In genomic region chr19:46282081-46282849, GRCm38 (mm10) we compare ENCODE assay signal across 17 mouse cellular contexts. TPM values are rescaled to one million over a fixed set of nuclear protein-coding genes. Genes with fewer than 3 reads are reported as not detected.
DNase-seq lines count a peak whose midpoint lies in the region; ATAC-seq and TF ChIP-seq lines count a peak whose summit lies in the region.
"Had no signal": no experiment of that assay in that cellular context is flagged by ENCODE, and none has a peak within 500 bp of the region (broad histone marks: within the 10 kb centered on the region; RNA-seq: fewer than 3 reads in every experiment).

No protein-coding gene starts in this region.

- H3K36me3 ChIP-seq in intestine, postnatal 0 days (ENCODE audit: control insufficient read depth, insufficient read depth): peaks cover 90% of the 10 kb centered on the region
- H3K36me3 ChIP-seq in intestine, embryonic 16.5 days (ENCODE audit: control insufficient read depth, insufficient read depth, low read length): peaks cover 13% of the 10 kb centered on the region
- H3K36me3 ChIP-seq in midbrain, postnatal 0 days (ENCODE audit: insufficient read depth, low read length): peaks cover 74% of the 10 kb centered on the region
- peaks cover 60% of the 10 kb centered on the region for H3K36me3 ChIP-seq in midbrain, embryonic 16.5 days (ENCODE audit: control insufficient read depth, insufficient read depth, low read length)

- no peaks in the 10 kb centered on the region for H3K27me3 ChIP-seq in intestine, postnatal 0 days (replicated peaks; ENCODE audit: control insufficient read depth, insufficient read depth, low read length)
- no peaks in the 10 kb centered on the region for H3K27me3 ChIP-seq in intestine, embryonic 16.5 days (replicated peaks; ENCODE audit: control insufficient read depth, insufficient read depth, low read length)
- H3K27me3 ChIP-seq in midbrain, postnatal 0 days (ENCODE audit: insufficient read depth, low read length): no peaks in the 10 kb centered on the region
- no peaks in the 10 kb centered on the region for H3K27me3 ChIP-seq in midbrain, embryonic 16.5 days (ENCODE audit: control insufficient read depth, insufficient read depth, low read depth, low read length)
- H3K27me3 ChIP-seq: embryonic facial prominence, embryonic 13.5 days; hindbrain, embryonic 12.5 days; megakaryocyte, embryonic 14.5 days; neural tube, embryonic 13.5 days had no signal

- H3K4me2 ChIP-seq in intestine, postnatal 0 days (replicated peaks; ENCODE audit: low read depth): no peak overlapping the region
- no peak overlapping the region for H3K4me2 ChIP-seq in intestine, embryonic 16.5 days (ENCODE audit: low read depth, low read length)
- H3K4me2 ChIP-seq in midbrain, postnatal 0 days (ENCODE audit: low read depth, low read length, poor library complexity, severe bottlenecking): no peak overlapping the region
- no peak overlapping the region for H3K4me2 ChIP-seq in midbrain, embryonic 16.5 days (ENCODE audit: low read length)
- H3K4me2 ChIP-seq: embryonic facial prominence, embryonic 13.5 days; hindbrain, embryonic 12.5 days; neural tube, embryonic 13.5 days had no signal

- H3K27ac ChIP-seq in intestine, postnatal 0 days (ENCODE audit: low read depth, low read length): no peak overlapping the region
- no peak overlapping the region for H3K27ac ChIP-seq in intestine, embryonic 16.5 days (ENCODE audit: low read length)
- H3K27ac ChIP-seq in midbrain, postnatal 0 days (ENCODE audit: low read depth, low read length): no peak overlapping the region
- H3K27ac ChIP-seq in midbrain, embryonic 16.5 days (ENCODE audit: low read length): no peak overlapping the region
- no peak overlapping the region for H3K27ac ChIP-seq in embryonic fibroblast, embryonic 13.5 days (ENCODE audit: insufficient read depth, low read length)
- H3K27ac ChIP-seq: embryonic facial prominence, embryonic 13.5 days; hindbrain, embryonic 12.5 days; neural tube, embryonic 13.5 days had no signal

- 94% methylated on average over 11 of the region's 11 CpGs for WGBS in intestine, postnatal 0 days
- WGBS in intestine, embryonic 16.5 days: 91% methylated on average over 11 of the region's 11 CpGs
- 95% methylated on average over 11 of the region's 11 CpGs for WGBS in midbrain, postnatal 0 days
- WGBS in midbrain, embryonic 16.5 days: 97% methylated on average over 11 of the region's 11 CpGs

- no peak for ATAC-seq in intestine, postnatal 0 days
- no peak for ATAC-seq in intestine, embryonic 16.5 days
- no peak for ATAC-seq in midbrain, postnatal 0 days (ENCODE audit: low FRiP score)
- ATAC-seq in midbrain, embryonic 16.5 days: no peak

- TF ChIP-seq CTCF in intestine, postnatal 0 days (IDR thresholded peaks at IDR 0.05; ENCODE audit: low read depth): peak; percentile 40
- peak; percentile 38 for TF ChIP-seq CTCF in midbrain, postnatal 0 days (IDR thresholded peaks at IDR 0.05)
- TF ChIP-seq CTCF in embryonic fibroblast, embryonic 13.5 days (IDR thresholded peaks at IDR 0.05; ENCODE audit: borderline replicate concordance, insufficient read depth, low read length): 0 out of 2 replicates have a peak, but pooled peaks have one; percentile 2

- H3K9ac ChIP-seq in intestine, postnatal 0 days (ENCODE audit: low read depth, low read length): no peak overlapping the region
- no peak overlapping the region for H3K9ac ChIP-seq in intestine, embryonic 16.5 days (ENCODE audit: low read depth, low read length)
- no peak overlapping the region for H3K9ac ChIP-seq in midbrain, postnatal 0 days (replicated peaks; ENCODE audit: low read length, poor library complexity, severe bottlenecking)
- H3K9ac ChIP-seq in midbrain, embryonic 16.5 days (ENCODE audit: low read depth, low read length): no peak overlapping the region
- H3K9ac ChIP-seq: embryonic facial prominence, embryonic 13.5 days; hindbrain, embryonic 12.5 days; neural tube, embryonic 13.5 days had no signal

- DNase-seq in midbrain, postnatal 0 days (ENCODE audit: low spot score): no peak
- no peak for DNase-seq in adrenal gland, adult 8-10 months
- no peak for DNase-seq in cerebellum, postnatal 36 days
- DNase-seq in spleen, postnatal 10 days (ENCODE audit: low spot score in 2 of 2): no peak
- DNase-seq: cerebellum, adult 11-12 months; kidney, adult 11 months; lung, adult 2 months; retina, postnatal 1 day had no signal

- no peak for TF ChIP-seq POLR2A in embryonic fibroblast, embryonic 13.5 days (IDR thresholded peaks at IDR 0.05; ENCODE audit: low read depth, low read length)

- H3K9me3 ChIP-seq in intestine, postnatal 0 days (ENCODE audit: control insufficient read depth): no peaks in the 10 kb centered on the region
- no peaks in the 10 kb centered on the region for H3K9me3 ChIP-seq in intestine, embryonic 16.5 days (ENCODE audit: control insufficient read depth, low read length)
- H3K9me3 ChIP-seq in midbrain, postnatal 0 days (ENCODE audit: low read length): no peaks in the 10 kb centered on the region
- H3K9me3 ChIP-seq in midbrain, embryonic 16.5 days (replicated peaks; ENCODE audit: control insufficient read depth, low read length, poor library complexity, severe bottlenecking): no peaks in the 10 kb centered on the region
- H3K9me3 ChIP-seq: embryonic facial prominence, embryonic 13.5 days; hindbrain, embryonic 12.5 days; neural tube, embryonic 13.5 days had no signal

- no peak overlapping the region for H3K4me3 ChIP-seq in intestine, postnatal 0 days (ENCODE audit: low read depth, low read length)
- no peak overlapping the region for H3K4me3 ChIP-seq in intestine, embryonic 16.5 days (ENCODE audit: low read length)
- no peak overlapping the region for H3K4me3 ChIP-seq in midbrain, postnatal 0 days (ENCODE audit: low read depth, low read length)
- no peak overlapping the region for H3K4me3 ChIP-seq in midbrain, embryonic 16.5 days (ENCODE audit: low read depth, low read length)
- H3K4me3 ChIP-seq in embryonic fibroblast, embryonic 13.5 days (ENCODE audit: insufficient read depth, low read length): no peak overlapping the region
- H3K4me3 ChIP-seq: embryonic facial prominence, embryonic 13.5 days; hindbrain, embryonic 12.5 days; megakaryocyte, embryonic 14.5 days; neural tube, embryonic 13.5 days had no signal

- no peaks in the 10 kb centered on the region for H3K4me1 ChIP-seq in intestine, postnatal 0 days (replicated peaks; ENCODE audit: control insufficient read depth, insufficient read depth, low read length)
- no peaks in the 10 kb centered on the region for H3K4me1 ChIP-seq in intestine, embryonic 16.5 days (ENCODE audit: control insufficient read depth, insufficient read depth, low read length)
- no peaks in the 10 kb centered on the region for H3K4me1 ChIP-seq in midbrain, postnatal 0 days (ENCODE audit: insufficient read depth, low read length)
- no peaks in the 10 kb centered on the region for H3K4me1 ChIP-seq in midbrain, embryonic 16.5 days (ENCODE audit: control insufficient read depth, insufficient read depth, low read length)
- H3K4me1 ChIP-seq in embryonic fibroblast, embryonic 13.5 days (ENCODE audit: control insufficient read depth, insufficient read depth, low read length): no peaks in the 10 kb centered on the region
- H3K4me1 ChIP-seq: embryonic facial prominence, embryonic 13.5 days; hindbrain, embryonic 12.5 days; megakaryocyte, embryonic 14.5 days; neural tube, embryonic 13.5 days had no signal

RNA-seq across cellular contexts. Expression of gene Nfkb2, which starts 21.9 kb away (rescaled TPM):
- polyA plus RNA-seq in intestine, postnatal 0 days (2015; fragmentation: Nextera tagmentation; extraction: Ambion mirVana): 6.1 and 6.7 TPM in 2 replicates
- polyA plus RNA-seq in intestine, embryonic 16.5 days (2015; fragmentation: Nextera tagmentation; extraction: Ambion mirVana): 9.1 and 9.8 TPM in 2 replicates
- 3.1 and 4.5 TPM in 2 replicates for total RNA-seq in midbrain, postnatal 0 days (2014; rRNA removed)
- polyA plus RNA-seq in midbrain, postnatal 0 days (2015; fragmentation: Nextera tagmentation; extraction: Ambion mirVana): 2.3 and 2.4 TPM in 2 replicates
- 1.3 and 1.5 TPM in 2 replicates for polyA plus RNA-seq in midbrain, embryonic 16.5 days (2015; fragmentation: Nextera tagmentation; extraction: Ambion mirVana)
- polyA plus RNA-seq in embryonic fibroblast, embryonic 13.5 days (2011; ENCODE audit: insufficient read length, low read depth, missing spikeins): 42.3 and 44.8 TPM in 2 replicates
- 10 to 100 TPM; 35.6 to 40.1 (median 37.3) TPM for total RNA-seq in adrenal gland, adult 8-10 months (2022)

RNA-seq across cellular contexts. Expression of gene Psd, which starts 44.7 kb away (rescaled TPM):
- polyA plus RNA-seq in intestine, postnatal 0 days (2015; fragmentation: Nextera tagmentation; extraction: Ambion mirVana): 27.1 and 30.1 TPM in 2 replicates
- polyA plus RNA-seq in intestine, embryonic 16.5 days (2015; fragmentation: Nextera tagmentation; extraction: Ambion mirVana): 13.2 and 13.6 TPM in 2 replicates
- total RNA-seq in midbrain, postnatal 0 days (2014; rRNA removed): 471 and 481 TPM in 2 replicates
- polyA plus RNA-seq in midbrain, postnatal 0 days (2015; fragmentation: Nextera tagmentation; extraction: Ambion mirVana): 179 and 185 TPM in 2 replicates
- polyA plus RNA-seq in midbrain, embryonic 16.5 days (2015; fragmentation: Nextera tagmentation; extraction: Ambion mirVana): 129 and 146 TPM in 2 replicates
- 1.5 and 2.7 TPM in 2 replicates for polyA plus RNA-seq in embryonic fibroblast, embryonic 13.5 days (2011; ENCODE audit: insufficient read length, low read depth, missing spikeins)
- total RNA-seq in adrenal gland, adult 8-10 months (2022): 10 to 100 TPM in 3 of 4 experiments, 1 to 10 TPM in 1; 7.9 to 14.9 (median 13.1) TPM
- total RNA-seq: granulocyte monocyte progenitor cell, adult 5-6 weeks had no signal

RNA-seq across cellular contexts. Expression of gene Fbxl15, which starts 45.7 kb away (rescaled TPM):
- polyA plus RNA-seq in intestine, postnatal 0 days (2015; fragmentation: Nextera tagmentation; extraction: Ambion mirVana): 22.0 and 25.3 TPM in 2 replicates
- polyA plus RNA-seq in intestine, embryonic 16.5 days (2015; fragmentation: Nextera tagmentation; extraction: Ambion mirVana): 17.3 and 18.9 TPM in 2 replicates
- 48.3 and 57.8 TPM in 2 replicates for total RNA-seq in midbrain, postnatal 0 days (2014; rRNA removed)
- 55.2 and 56.8 TPM in 2 replicates for polyA plus RNA-seq in midbrain, postnatal 0 days (2015; fragmentation: Nextera tagmentation; extraction: Ambion mirVana)
- 49.5 and 51.3 TPM in 2 replicates for polyA plus RNA-seq in midbrain, embryonic 16.5 days (2015; fragmentation: Nextera tagmentation; extraction: Ambion mirVana)
- 3.2 and 3.9 TPM in 2 replicates for polyA plus RNA-seq in embryonic fibroblast, embryonic 13.5 days (2011; ENCODE audit: insufficient read length, low read depth, missing spikeins)
- total RNA-seq in adrenal gland, adult 8-10 months (2022): 10 to 100 TPM; 11.9 to 16.2 (median 13.2) TPM

RNA-seq across cellular contexts. Expression of gene Cuedc2, which starts 56.2 kb away (rescaled TPM):
- polyA plus RNA-seq in intestine, postnatal 0 days (2015; fragmentation: Nextera tagmentation; extraction: Ambion mirVana): 78.8 and 80.0 TPM in 2 replicates
- 127 and 132 TPM in 2 replicates for polyA plus RNA-seq in intestine, embryonic 16.5 days (2015; fragmentation: Nextera tagmentation; extraction: Ambion mirVana)
- 157 and 177 TPM in 2 replicates for total RNA-seq in midbrain, postnatal 0 days (2014; rRNA removed)
- 314 and 337 TPM in 2 replicates for polyA plus RNA-seq in midbrain, postnatal 0 days (2015; fragmentation: Nextera tagmentation; extraction: Ambion mirVana)
- 313 and 332 TPM in 2 replicates for polyA plus RNA-seq in midbrain, embryonic 16.5 days (2015; fragmentation: Nextera tagmentation; extraction: Ambion mirVana)
- 62.4 and 67.7 TPM in 2 replicates for polyA plus RNA-seq in embryonic fibroblast, embryonic 13.5 days (2011; ENCODE audit: insufficient read length, low read depth, missing spikeins)
- total RNA-seq in adrenal gland, adult 8-10 months (2022): 100 to 1,000 TPM in 2 of 4 experiments, 10 to 100 TPM in 2; 77.2 to 109 (median 89.6) TPM

RNA-seq across cellular contexts. Expression of gene Mfsd13a, which starts 58.7 kb away (rescaled TPM):
- polyA plus RNA-seq in intestine, postnatal 0 days (2015; fragmentation: Nextera tagmentation; extraction: Ambion mirVana): 11.8 and 12.7 TPM in 2 replicates
- 16.2 and 16.3 TPM in 2 replicates for polyA plus RNA-seq in intestine, embryonic 16.5 days (2015; fragmentation: Nextera tagmentation; extraction: Ambion mirVana)
- 7.2 and 19.2 TPM in 2 replicates for total RNA-seq in midbrain, postnatal 0 days (2014; rRNA removed)
- polyA plus RNA-seq in midbrain, postnatal 0 days (2015; fragmentation: Nextera tagmentation; extraction: Ambion mirVana): 10.6 and 11.4 TPM in 2 replicates
- polyA plus RNA-seq in midbrain, embryonic 16.5 days (2015; fragmentation: Nextera tagmentation; extraction: Ambion mirVana): 10.7 and 11.8 TPM in 2 replicates
- polyA plus RNA-seq in embryonic fibroblast, embryonic 13.5 days (2011; ENCODE audit: insufficient read length, low read depth, missing spikeins): 1.3 and 1.6 TPM in 2 replicates
- total RNA-seq in adrenal gland, adult 8-10 months (2022): 10 to 100 TPM; 11.7 to 21.1 (median 16.6) TPM
